Mouse (Mus musculus) T-helper 2 cell (primary cell): ENCODE results near the gene Rflnb.

Source experiments
- in situ Hi-C: fragments of 300-600 bp; cut with MboI, MseI; formaldehyde crosslinking; loops from one replicate; pipeline ENCODE4 v1.15.1; 2025; ENCODE audit warnings: high pct_unique_total_duplicates

The Rflnb gene

GRCm38 (mm10) chr11:76027139-76028071 is at the start of gene Rflnb:
Rflnb (minus strand) TSS chr11:76027782.
- in situ Hi-C loops = no loop called here

DNA sequence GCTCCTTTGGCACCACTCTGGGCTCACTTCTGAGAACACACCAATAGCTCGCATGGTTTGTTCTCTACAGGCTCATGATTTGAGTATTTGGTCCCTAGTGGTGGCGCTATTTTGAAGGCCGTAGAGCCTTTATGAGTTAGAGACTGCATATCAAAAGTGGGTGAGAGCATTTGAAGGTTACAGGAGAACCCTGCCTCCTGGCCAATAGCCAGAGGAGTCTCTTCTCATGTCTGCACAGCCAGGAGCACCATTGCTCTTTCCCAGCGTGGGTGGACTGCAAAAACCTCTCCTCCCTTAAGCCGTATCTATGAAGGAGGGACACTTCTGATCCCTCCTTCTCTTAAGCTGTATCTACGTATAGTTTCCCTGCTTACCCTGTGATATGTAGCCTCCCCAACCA is 49.8 kb upstream of the Rflnb start:
- in situ Hi-C loops = no loop called here

DNA sequence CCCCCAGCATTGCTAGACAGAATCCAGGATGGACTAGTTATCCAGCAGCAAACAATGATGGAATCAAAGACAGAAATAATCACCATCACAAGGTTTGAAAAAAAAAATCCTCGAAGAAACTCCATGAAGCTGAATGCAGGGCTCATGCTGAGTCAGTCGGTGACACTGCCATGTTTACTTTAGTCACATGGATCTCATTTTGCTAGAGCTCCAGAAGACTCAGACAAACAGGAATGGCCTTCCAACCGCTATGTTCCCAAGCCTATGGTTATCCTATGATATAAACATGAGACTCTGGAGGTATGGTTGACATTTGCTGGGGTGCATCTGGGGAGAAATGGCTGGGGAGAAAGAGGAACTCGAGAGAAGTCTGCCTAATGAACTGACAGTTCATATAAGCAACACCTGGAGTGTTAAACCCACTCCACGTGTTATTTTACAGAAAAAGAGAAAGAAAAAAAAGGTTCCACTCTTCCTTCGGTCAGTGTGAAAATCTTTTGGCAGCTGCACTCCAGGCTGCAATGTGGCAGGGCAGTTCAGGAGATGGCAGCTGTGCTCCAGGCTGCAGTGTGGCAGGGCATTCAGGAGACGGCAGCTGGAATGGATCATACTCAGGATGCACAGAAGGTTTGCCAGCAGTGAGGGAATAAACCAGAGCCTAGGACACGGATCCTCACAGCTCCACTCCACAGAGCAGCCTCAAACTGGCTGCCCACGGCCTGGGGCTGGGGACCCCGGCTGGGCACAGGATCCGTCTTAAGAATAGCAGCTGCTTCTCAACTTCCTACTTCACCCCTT is 46.9 kb upstream of the Rflnb start:
- in situ Hi-C loops = no loop called here

DNA sequence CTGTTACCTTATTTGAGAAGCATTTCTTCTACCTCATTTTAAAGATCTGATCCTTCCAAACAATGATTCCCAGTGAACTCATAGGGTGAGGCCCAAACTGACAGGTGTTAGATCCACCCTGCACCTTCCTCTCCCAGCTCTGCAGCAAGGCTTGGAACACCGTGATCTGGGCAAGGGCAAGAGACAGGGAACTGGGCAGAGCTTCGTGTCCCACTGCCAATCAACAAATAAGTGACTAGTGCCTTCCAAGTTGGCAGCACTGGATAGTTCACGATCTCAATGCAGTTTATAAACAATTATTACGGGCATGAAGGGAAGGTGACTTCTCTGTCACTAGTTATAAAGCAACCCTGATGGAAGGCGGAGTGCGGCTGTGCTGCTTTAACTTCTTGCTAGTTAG is 42.2 kb upstream of the Rflnb start:
- in situ Hi-C loops = no loop called here

- in situ Hi-C loops = no loop called here
These were observed 39.1 kb upstream of the Rflnb start for GRCm38 (mm10) chr11:76066563-76067156.

DNA sequence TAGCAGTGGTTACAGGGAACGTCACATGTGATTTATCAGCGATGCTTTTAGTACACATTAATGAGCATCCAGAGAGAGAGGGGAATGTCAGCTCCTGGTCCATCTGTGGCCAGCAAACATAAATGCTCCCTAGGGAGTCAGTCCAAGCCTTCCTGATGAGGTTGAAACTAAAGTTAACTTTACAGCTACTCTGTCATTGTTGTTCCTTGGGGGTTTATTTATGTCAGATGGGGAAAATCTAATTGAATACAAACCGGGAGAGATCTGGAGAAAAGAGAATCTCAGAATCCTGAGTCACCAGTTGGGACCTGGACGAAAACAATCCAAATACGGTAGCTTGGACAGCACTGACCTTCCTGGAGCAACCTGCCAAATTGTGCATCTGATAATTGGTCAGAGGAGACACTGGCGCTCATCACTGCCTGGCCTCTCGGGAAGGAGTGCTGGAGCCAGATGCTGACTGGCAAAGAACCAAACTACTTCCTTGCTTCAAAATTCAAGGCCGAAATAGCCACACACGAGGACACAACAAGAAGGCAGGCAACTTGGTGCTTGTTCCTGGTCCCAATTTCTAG is 38.0 kb upstream of the Rflnb start:
- in situ Hi-C loops = no loop called here

DNA sequence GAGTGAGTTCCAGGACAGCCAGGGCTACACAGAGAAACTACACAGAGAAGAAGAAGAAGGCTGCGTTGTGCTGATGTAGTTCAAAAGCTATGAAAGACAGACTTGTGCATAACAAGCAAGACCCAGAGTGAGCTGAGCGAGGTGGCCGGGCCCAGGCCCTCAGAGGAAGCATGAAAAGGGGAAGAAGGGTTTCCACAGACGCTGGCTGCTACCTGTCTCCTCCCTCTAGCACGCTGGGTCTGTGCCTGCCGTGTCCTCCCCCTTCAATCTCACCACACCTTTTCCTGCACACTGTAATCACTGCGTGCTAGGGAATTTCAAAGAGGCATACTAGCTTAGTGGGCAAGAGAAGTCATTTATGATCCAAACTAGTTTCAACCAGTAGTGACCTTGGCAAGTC is 36.8 kb upstream of the Rflnb start:
- in situ Hi-C loops = no loop called here

DNA sequence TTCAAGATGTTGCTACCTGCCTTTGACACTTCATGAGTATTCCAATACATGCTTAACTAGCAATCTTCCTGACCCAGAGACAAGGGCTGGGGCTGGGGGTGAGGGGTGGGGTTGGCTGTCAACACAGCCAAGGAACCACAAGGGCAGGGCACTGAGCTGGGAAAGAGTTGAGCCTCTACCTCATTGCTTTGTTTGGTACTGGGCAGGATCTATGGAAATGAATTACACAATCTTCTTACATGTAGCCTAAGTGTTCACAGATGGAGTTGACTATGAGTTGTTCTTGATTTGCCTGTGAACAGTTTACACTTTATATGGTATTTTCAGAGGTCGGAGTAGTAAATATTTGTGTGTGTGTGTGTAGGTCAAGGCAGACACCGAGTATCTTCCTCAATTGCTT is 33.3 kb upstream of the Rflnb start:
- in situ Hi-C loops = no loop called here

DNA sequence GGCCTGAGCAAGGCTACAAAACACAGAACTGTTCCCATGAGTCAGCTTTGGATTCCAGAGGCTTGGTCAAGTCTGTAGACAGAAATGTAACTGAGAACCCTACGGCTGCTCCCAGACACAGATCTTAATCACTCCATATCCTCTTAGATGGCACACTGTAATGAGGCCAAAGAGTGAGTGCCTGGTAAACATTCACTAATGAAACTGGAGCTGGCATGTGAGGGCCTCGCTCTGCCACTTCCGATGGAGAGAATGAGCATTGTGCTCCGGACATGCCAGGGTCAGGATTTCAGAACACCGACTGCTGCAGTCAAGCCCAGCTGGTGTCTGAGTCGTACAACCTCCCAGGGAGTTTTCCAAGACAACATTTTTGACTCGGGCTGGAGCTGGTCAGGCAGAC is 32.4 kb upstream of the Rflnb start:
- in situ Hi-C loops = loop anchor here (10.0 kb wide), 1 partner anchor 905 kb away; no protein-coding TSS in a partner anchor

DNA sequence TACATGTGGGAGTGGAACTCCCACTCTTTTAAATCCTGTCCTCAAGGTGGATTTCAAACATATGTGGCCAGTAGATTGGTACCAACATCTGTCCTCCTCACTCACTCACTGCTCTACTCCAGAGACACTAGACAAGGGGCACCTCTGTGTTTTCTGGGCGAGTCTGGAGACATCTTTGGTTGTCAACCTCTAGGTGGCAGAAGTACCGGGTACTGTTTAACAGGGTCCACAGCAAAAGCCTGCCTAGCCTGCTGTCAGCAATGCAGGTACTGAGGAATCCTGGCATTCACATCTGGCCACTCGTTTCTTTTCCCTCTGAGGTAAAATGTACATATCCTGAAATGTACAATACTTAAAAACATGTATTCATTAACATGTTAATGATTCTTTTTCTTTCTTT is 28.9 kb upstream of the Rflnb start:
- in situ Hi-C loops = loop anchor here (10.0 kb wide), 1 partner anchor 908 kb away; no protein-coding TSS in a partner anchor

DNA sequence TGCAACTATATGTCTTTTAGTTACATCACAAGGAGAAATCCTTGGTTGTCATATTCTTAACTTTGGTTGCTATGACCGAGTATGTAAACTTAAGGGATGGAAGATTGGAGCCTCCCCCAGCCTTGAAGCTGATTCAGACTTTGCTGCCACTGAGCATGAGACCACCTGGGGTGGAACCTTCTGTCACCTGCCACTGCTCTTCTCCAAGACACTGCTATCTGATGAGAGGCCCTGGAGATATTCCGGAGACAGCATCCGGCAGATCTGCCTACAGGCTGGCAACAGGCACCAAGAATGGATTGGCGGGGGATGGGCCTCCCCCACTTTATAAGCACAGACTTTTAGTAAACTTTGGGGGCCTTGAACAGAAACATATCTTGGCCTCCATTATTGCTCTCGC is 24.9 kb upstream of the Rflnb start:
- in situ Hi-C loops = loop anchor here (10.0 kb wide), 1 partner anchor 912 kb away; no protein-coding TSS in a partner anchor

- in situ Hi-C loops = loop anchor here (10.0 kb wide), 1 partner anchor 914 kb away; no protein-coding TSS in a partner anchor
These were observed 23.5 kb upstream of the Rflnb start for GRCm38 (mm10) chr11:76050967-76051512.

DNA sequence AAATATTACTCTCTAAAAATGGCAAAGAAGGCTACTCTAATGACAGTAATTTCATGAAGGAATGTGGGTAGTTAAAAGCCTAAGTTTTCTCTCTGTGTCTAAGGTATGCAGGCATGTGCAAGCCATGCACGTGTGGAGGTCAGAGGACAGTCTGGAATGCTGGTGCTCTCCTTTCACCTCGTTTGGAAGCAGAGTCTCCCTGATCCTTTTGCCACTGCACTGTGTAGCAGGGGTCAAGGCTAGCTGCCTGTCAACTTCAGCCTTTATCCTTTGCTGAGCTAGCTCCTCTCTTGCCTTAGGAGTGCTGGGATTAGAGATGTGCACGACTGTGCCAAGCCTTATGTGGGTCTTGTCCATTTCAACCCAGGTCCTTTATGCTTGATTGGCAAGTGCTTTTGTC is 22.9 kb upstream of the Rflnb start:
- in situ Hi-C loops = loop anchor here (10.0 kb wide), 1 partner anchor 914 kb away; no protein-coding TSS in a partner anchor

GRCm38 (mm10) chr11:76045367-76045766 is 17.8 kb upstream of the Rflnb start:
- in situ Hi-C loops = no loop called here

DNA sequence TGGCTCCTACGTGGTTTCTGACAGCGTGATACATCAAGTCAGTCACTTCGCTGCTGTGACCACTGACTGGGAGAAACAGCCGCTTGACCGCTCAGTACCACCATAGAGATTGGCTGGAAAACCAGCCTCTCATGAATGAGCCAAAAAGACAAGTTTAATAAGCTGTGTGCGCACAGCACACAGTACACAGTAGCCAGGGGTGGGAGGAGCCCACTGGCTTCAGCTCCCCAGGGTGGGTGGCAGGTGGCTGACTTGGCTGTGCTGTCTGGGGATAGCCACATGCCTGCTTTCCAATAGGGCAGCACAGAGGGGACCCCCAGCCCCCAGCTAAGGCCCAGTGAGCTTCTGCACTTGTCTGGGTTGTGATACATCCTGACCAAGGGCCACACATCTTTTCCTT is 16.9 kb upstream of the Rflnb start:
- in situ Hi-C loops = no loop called here

DNA sequence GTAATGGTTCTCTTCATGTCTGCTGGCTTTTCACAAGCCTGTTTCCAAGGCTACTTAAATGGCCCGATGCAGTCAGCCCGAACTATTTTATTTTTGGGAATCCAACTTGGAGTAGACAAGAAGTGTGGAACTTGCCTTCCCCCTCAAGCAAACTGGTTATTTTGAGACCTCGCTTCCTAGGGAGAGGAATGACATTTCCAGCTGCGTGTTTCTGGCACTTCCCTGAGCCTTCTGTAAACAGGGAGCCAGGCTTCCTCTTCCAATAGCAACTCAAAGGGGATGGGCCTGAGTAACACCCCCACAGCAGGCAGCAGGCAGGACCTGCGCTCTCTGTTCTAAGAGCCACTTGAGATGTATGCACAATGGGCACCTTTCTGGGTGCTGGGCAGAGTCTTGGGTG is 15.3 kb upstream of the Rflnb start:
- in situ Hi-C loops = no loop called here

- in situ Hi-C loops = no loop called here
These were observed 14.6 kb upstream of the Rflnb start for GRCm38 (mm10) chr11:76042041-76042638.

DNA sequence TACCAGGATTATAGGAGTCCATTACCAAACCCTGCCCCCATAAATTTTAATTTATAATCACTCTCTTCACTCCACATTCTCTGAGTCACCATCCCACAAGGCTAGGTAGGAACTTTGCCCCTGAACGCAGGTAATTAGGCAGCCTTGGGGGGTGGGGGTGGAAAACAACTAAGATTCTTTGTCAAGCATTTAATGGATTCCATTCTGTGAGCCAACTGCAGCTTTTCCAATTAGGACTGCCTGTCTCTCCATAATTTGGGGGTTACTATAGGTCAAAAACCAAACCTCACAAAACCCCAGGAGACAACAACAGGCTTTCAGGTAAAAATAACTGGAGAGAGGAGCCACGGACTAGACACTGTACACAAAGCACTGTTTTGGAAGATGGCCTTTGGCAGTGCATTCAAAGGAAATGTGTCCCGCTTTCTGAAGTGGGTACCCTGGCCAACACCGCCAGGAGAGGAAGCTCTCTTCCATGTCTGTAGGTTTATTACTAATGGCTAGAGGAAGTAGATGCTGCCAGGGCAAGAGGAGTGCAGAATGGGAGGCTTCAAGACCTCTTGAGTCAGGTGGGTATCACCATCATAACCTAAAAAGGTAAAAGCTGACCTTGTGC is 13.3 kb upstream of the Rflnb start:
- in situ Hi-C loops = no loop called here

DNA sequence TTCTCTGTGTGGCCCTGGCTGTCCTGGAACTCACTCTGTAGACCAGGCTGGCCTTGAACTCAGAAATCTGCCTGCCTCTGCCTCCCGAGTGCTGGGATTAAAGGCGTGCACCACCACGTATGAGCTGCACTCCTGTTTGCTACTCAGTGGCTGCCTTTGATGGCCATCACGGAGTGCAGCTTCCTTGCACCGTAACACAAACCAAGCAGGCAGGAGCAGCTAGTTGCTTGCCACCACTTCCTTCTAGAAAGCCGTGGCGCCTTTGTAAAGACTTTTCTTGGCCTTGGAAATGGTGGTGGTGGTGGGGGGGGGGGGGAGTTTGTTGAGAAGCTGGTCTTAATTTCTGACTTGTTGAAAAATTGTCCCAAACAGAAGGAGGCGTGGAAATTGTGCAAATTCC is 12.5 kb upstream of the Rflnb start:
- in situ Hi-C loops = no loop called here

DNA sequence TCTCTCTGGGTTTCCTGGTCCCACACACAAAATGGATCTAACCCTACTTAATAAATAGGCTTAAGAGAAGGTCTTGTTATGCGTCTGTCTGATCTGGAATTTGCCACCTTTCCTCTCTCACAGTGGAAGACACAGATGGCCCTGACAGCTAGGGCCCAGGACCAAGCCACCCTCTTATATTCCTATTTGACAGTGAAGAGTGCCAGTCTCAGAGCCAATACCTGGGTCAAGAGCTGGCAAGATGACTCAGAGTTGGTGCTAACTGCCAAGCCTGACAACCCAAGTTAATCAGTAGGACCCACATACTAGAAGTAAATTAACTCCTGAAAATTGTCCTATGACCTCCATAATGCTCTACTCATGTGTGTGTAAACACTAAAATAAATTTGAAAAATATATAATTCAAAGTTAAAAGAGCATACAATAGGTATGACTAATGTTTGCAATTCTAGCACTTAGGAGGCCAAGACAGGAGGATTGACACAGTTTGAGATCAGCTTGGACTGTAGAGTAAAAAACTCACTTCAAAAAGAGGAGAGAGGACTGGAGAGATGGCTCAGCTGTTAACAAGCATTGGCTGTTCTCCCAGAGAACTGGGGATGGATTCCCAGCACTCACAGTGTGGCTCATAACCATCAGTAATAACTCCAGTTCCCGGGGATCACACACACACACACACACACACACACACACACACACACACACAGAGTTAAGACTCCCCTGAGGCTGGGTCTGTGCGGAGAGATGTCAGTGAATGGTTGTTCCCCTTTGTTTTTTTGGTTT is 11.9 kb upstream of the Rflnb start:
- in situ Hi-C loops = no loop called here
